Mouse (Mus musculus): ENCODE results near the gene Pde4c. TPM values are rescaled to one million over a fixed set of nuclear protein-coding genes. Genes with fewer than 3 reads are reported as not detected.
A peak's percentile ranks its signal among the peaks of the same experiment; 100 is the strongest.

Gene Pde4c
- polyA plus RNA-seq, 1 experiment: 1.9 TPM

DNA sequence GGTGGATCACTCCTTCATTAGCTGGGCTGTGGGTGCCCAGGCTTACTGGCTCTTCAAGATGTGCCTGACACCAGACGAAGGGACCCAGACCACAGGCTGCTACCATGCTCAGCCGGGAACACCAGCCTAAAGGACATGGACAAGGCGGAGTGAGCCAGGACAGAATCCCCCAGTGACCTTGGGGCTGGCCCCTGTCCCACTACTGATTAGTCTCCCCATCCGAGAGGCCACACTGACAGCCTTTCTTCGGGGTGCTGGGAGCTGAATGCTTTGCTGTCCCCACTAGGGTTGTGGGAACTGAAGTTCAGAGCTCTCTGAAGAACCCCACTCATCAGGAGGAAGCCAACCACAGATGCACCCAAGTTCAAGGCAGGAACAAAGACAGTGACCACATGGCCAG lies 51.7 kb downstream of the Pde4c start:
- Histone ChIP-seq H3K4me1 (ENCODE audit: control insufficient read depth, insufficient read depth, low read length) (peaks cover 4% of the 10 kb centered on the region), H3K9me3 (replicated peaks; ENCODE audit: control insufficient read depth, insufficient read depth, low read length, poor library complexity, severe bottlenecking) (no peaks in the 10 kb centered on the region), H3K27ac (ENCODE audit: insufficient read depth, low read length) (no peak overlapping the region), H3K9ac (ENCODE audit: low read depth, poor library complexity, severe bottlenecking) (no peak overlapping the region), H3K4me3 (ENCODE audit: low read depth, low read length) (no peak overlapping the region), H3K36me3 (ENCODE audit: control insufficient read depth, insufficient read depth, low read length, poor library complexity, severe bottlenecking) (no peaks in the 10 kb centered on the region), H3K27me3 (ENCODE audit: control insufficient read depth, insufficient read depth, low read length, poor library complexity, severe bottlenecking) (no peaks in the 10 kb centered on the region)
- no peak for TF ChIP-seq CTCF (IDR thresholded peaks at IDR 0.05; ENCODE audit: low read depth, low read length)
- no peak for TF ChIP-seq POLR2A (IDR thresholded peaks at IDR 0.05; ENCODE audit: insufficient read depth, low read length)
- TF ChIP-seq EP300 (IDR thresholded peaks at IDR 0.05; ENCODE audit: insufficient read depth, low read depth, low read length): no peak

DNA sequence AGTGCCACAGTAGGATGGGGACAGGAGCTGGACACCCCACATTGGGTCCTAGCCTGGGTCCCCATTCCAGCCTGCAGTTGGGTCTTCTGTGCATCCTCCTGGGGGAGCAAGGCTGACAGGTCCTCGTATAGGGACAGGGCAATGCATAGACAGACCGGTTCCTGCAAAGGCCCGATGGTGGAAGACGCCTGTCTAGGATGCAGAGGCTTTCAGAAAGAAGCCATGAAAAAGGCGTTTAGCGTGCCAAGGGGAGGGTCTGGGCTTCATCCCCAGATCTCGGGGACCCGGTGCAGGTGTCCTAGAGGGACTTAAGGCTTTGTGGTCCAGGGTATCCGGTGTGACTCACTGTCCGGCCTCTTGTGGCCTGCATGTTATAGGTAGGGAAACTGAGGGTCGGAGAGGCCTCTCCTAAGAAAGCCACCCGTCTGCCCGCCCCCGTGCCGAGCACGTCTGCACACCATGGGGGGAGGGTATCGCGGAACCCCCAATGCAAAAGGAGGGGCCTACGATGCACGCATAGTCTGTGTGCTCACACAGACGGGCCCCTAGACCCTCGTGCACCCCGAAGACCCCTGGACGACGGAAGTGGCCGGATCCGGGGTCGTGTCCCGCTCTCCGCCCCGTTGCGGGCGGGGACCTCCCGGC lies 52.5 kb downstream of the Pde4c start:
- Histone ChIP-seq H3K9ac (ENCODE audit: low read depth, poor library complexity, severe bottlenecking) (peak overlapping the region; percentile 93), H3K4me3 (ENCODE audit: low read depth, low read length) (peak overlapping the region; percentile 89), H3K4me1 (ENCODE audit: control insufficient read depth, insufficient read depth, low read length) (peaks cover 2% of the 10 kb centered on the region), H3K27me3 (ENCODE audit: control insufficient read depth, insufficient read depth, low read length, poor library complexity, severe bottlenecking) (no peaks in the 10 kb centered on the region), H3K27ac (ENCODE audit: insufficient read depth, low read length) (no peak overlapping the region), H3K36me3 (ENCODE audit: control insufficient read depth, insufficient read depth, low read length, poor library complexity, severe bottlenecking) (no peaks in the 10 kb centered on the region), H3K9me3 (replicated peaks; ENCODE audit: control insufficient read depth, insufficient read depth, low read length, poor library complexity, severe bottlenecking) (no peaks in the 10 kb centered on the region)
- no peak for TF ChIP-seq EP300 (IDR thresholded peaks at IDR 0.05; ENCODE audit: insufficient read depth, low read depth, low read length)
- TF ChIP-seq POLR2A (IDR thresholded peaks at IDR 0.05; ENCODE audit: insufficient read depth, low read length): no peak
- no peak for TF ChIP-seq CTCF (IDR thresholded peaks at IDR 0.05; ENCODE audit: low read depth, low read length)

DNA sequence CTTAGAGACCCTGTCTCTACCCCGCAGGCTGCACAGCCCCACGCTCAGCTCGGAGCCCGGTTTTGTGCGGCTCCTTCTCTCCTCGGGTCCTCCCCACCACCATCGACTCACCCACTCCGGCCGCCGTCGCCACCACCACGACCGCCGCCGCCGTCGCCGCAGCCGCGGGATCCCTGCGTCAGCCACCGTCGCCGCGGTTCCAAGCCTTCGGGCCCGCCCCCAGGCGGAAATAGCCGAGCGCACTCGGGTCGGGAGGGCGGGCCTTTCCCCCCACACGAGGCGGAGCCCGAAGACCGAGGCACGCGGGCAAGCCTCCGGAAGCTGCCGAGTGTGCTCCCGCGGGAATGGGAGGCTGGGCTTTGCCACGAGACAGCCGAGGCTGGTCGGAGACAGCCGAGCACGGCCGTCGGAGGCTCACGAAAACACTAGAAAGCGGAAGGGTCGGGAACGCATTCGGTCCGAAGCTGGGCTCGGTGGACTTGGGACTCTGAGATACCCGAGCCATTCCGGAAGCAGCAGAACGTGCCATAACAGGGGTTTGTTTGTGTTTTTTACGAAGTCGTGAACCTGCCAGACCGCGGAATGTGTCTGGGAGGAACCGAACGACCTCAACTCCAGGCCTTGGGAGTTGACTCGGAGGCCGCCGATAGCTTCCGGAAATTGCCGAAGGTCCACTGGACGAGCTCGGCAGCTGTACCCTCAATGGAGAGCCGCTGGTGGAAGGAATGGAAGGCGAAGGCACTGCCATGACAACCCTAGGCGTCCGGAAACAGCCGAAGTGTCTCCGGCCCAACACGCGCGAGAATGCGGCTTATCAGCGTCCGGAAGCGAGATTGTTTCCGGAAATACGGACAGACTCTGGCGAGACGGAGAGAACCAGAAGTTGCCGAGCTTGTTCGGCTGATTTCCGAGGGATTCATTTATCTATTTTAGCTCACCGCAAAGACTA lies 53.2 kb downstream of the Pde4c start, which contains the start of gene Pik3r2:
Gene Pik3r2 (minus strand): TSS at position 218 of the 949 bp plus-strand sequence.
- no peaks in the 10 kb centered on the region for H3K36me3 ChIP-seq (ENCODE audit: control insufficient read depth, insufficient read depth, low read length, poor library complexity, severe bottlenecking)
- peaks cover 2% of the 10 kb centered on the region for H3K4me1 ChIP-seq (ENCODE audit: control insufficient read depth, insufficient read depth, low read length)

DNA sequence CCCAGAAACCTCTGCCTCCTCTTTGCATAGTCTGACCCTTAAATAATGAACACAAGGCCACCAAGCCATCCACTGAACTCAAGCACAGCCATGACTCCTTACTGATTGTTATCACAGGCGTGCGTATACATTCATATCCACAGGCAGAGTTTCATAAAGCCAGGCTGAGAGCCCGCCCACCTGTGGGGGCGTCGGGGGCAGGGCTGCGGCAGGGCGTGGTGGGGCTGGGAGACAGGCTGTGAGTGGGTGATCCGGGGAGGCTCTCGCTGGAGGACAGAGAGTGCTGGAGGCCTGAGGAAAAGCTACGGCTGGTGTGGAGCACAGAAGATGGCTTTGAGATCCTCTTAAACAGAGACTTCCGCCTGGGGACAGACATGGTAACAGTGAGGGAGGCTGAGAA lies 56.6 kb downstream of the Pde4c start:
- H3K36me3 ChIP-seq (ENCODE audit: control insufficient read depth, insufficient read depth, low read length, poor library complexity, severe bottlenecking): no peaks in the 10 kb centered on the region
- no peak overlapping the region for H3K27ac ChIP-seq (ENCODE audit: insufficient read depth, low read length)
- TF ChIP-seq CTCF (IDR thresholded peaks at IDR 0.05; ENCODE audit: low read depth, low read length) (no peak), POLR2A (IDR thresholded peaks at IDR 0.05; ENCODE audit: insufficient read depth, low read length) (no peak), EP300 (IDR thresholded peaks at IDR 0.05; ENCODE audit: insufficient read depth, low read depth, low read length) (no peak)
- H3K4me1 ChIP-seq (ENCODE audit: control insufficient read depth, insufficient read depth, low read length): peaks cover 2% of the 10 kb centered on the region
- peak overlapping the region; percentile 44 for H3K4me3 ChIP-seq (ENCODE audit: low read depth, low read length)
- H3K9me3 ChIP-seq (replicated peaks; ENCODE audit: control insufficient read depth, insufficient read depth, low read length, poor library complexity, severe bottlenecking): no peaks in the 10 kb centered on the region
- H3K9ac ChIP-seq (ENCODE audit: low read depth, poor library complexity, severe bottlenecking): peak overlapping the region; percentile 27
- H3K27me3 ChIP-seq (ENCODE audit: control insufficient read depth, insufficient read depth, low read length, poor library complexity, severe bottlenecking): no peaks in the 10 kb centered on the region

More for the DNA sequence above, 53.2 kb downstream of the Pde4c start, which contains the start of gene Pik3r2:
- TF ChIP-seq EP300 (IDR thresholded peaks at IDR 0.05; ENCODE audit: insufficient read depth, low read depth, low read length): no peak
- TF ChIP-seq CTCF (IDR thresholded peaks at IDR 0.05; ENCODE audit: low read depth, low read length): no peak
- peak; percentile 12 for TF ChIP-seq POLR2A (IDR thresholded peaks at IDR 0.05; ENCODE audit: insufficient read depth, low read length)
- Histone ChIP-seq H3K27me3 (ENCODE audit: control insufficient read depth, insufficient read depth, low read length, poor library complexity, severe bottlenecking) (no peaks in the 10 kb centered on the region), H3K27ac (ENCODE audit: insufficient read depth, low read length) (peak within 1 kb of the TSS; percentile 71), H3K9ac (ENCODE audit: low read depth, poor library complexity, severe bottlenecking) (peak within 1 kb of the TSS; percentile 93), H3K4me3 (ENCODE audit: low read depth, low read length) (peak within 1 kb of the TSS; percentile 91), H3K9me3 (replicated peaks; ENCODE audit: control insufficient read depth, insufficient read depth, low read length, poor library complexity, severe bottlenecking) (no peaks in the 10 kb centered on the region)

DNA sequence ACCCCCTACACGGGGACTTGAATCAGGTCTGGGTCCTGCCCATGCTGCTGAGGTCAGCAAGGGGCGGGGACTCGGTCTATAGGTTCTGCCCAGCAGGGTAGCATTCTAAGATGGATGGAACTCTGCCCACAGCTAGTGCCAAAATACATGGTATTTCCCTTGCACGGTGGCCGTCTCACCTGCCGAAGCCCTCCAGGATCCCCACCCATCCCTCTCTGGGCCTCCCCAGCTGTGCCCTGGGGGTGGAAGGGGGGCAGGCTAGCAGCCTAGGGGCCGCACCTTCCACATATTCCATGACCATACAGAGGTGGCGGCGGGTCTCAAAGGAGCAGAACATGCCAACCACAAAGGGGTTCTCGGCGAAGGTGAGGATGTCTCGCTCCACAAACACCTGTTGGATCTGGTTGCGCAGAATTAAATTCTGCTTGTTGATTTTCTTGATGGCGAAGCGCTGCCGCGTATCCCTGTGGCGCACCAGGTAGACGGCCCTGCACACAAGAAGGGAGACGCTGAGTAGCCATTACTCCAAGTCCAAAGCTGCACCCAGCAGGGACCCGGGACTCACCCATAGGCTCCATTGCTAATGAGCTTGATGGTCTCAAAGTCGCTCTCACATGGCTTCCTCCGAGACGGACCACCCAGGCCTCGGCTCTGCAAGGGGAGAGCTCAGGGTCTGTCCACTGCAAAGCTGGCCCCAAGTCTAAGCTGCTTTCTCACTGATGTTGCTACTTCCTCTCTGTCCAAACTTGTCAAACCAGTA lies 63.0 kb downstream of the Pde4c start:
- Histone ChIP-seq H3K9ac (ENCODE audit: low read depth, poor library complexity, severe bottlenecking) (no peak overlapping the region), H3K36me3 (ENCODE audit: control insufficient read depth, insufficient read depth, low read length, poor library complexity, severe bottlenecking) (no peaks in the 10 kb centered on the region), H3K27ac (ENCODE audit: insufficient read depth, low read length) (no peak overlapping the region), H3K4me1 (ENCODE audit: control insufficient read depth, insufficient read depth, low read length) (no peaks in the 10 kb centered on the region), H3K4me3 (ENCODE audit: low read depth, low read length) (no peak overlapping the region), H3K27me3 (ENCODE audit: control insufficient read depth, insufficient read depth, low read length, poor library complexity, severe bottlenecking) (no peaks in the 10 kb centered on the region), H3K9me3 (replicated peaks; ENCODE audit: control insufficient read depth, insufficient read depth, low read length, poor library complexity, severe bottlenecking) (no peaks in the 10 kb centered on the region)
- TF ChIP-seq EP300 (IDR thresholded peaks at IDR 0.05; ENCODE audit: insufficient read depth, low read depth, low read length): no peak
- TF ChIP-seq POLR2A (IDR thresholded peaks at IDR 0.05; ENCODE audit: insufficient read depth, low read length): no peak
- TF ChIP-seq CTCF (IDR thresholded peaks at IDR 0.05; ENCODE audit: low read depth, low read length): no peak

Measured in ES-Bruce4 (cell line).